Mouse (Mus musculus): ENCODE measurements around the gene Naa15. TPM values are rescaled to one million over a fixed set of nuclear protein-coding genes. Genes with fewer than 3 reads are reported as not detected.
"Not testable (repeated sequence)": the region's sequence is repeated elsewhere in the genome, so short reads cannot be mapped to it uniquely, and the experiment has no call there.

Gene Naa15
- total RNA-seq, 2 experiments from 2014 or later, result 40.4 to 47.5 TPM

DNA sequence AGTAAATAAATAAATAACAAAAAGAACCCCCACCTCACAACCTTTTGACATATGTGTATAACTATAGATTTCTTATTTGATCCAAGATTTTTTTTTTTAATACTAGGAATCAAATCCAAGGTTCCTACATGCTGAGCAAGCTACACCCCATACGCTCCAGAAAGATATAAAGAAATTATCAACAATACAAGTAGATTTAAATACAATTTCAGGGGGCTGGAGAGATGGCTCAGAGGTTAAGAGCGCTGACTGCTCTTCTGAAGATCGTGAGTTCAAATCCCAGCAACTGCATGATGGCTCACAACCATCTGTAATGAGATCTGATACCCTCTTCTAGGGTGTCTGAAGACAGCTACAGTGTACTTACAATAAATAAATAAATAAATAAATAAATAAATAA lies 21.9 kb upstream of the Naa15 start:
- DNase-seq (ENCODE audit: low spot score), result not testable (repeated sequence)

- no peak for DNase-seq (ENCODE audit: low spot score)
Observed at GRCm38 (mm10) chr3:51393651-51394050, 21.3 kb upstream of the Naa15 start.

GRCm38 (mm10) chr3:51394881-51395280 lies 20.1 kb upstream of the Naa15 start:
- DNase-seq (ENCODE audit: low spot score), result no peak

GRCm38 (mm10) chr3:51395461-51396145 lies 19.3 kb upstream of the Naa15 start:
- no peak for DNase-seq (ENCODE audit: low spot score)

- peak; percentile 55 for DNase-seq (ENCODE audit: low spot score)
Observed at GRCm38 (mm10) chr3:51396219-51397068, 18.5 kb upstream of the Naa15 start, which contains the start of gene Mgarp. TSS of gene Mgarp (minus strand) at chr3:51396738.

GRCm38 (mm10) chr3:51397700-51398299 lies 17.1 kb upstream of the Naa15 start:
- no peak for DNase-seq (ENCODE audit: low spot score)

DNA sequence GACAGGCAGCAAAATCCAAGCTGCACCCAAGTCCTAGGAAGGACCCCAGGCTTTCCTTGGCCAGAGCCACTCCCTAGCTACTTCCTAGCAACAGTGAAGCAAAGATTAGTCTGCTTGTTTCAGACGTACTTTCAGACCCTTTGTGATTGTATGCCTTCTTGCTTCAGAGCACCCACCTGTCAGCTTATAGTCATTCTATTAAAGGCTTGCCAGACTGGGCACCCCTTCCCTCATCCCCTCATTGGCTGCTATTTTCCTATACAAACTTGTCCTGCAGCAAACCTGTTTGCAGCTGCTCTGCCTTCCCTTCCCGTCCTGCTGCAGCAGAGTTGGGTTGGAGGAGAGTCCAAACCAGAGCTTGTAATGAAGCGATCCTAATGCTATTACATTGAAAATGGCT lies 16.3 kb upstream of the Naa15 start:
- DNase-seq (ENCODE audit: low spot score), result no peak

DNA sequence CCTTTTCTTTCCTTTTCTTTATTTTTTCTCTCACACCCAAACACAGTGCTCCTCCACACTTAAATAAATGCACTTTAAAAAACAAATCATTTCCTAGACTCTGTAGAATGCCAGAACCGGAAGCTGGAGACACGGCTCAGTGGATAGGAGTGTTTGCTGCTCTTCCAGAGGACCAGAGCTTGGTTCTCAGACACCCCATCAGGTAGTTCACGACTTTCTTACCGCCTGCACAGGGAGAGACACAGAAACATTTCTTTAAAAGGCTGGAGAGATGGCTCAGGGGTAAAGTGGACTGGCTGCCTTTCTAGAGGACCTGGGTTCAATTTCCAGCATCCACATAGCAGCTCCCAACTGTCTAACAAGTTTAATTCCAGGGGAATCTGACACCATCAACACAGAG lies 15.4 kb upstream of the Naa15 start:
- no peak for DNase-seq (ENCODE audit: low spot score)

GRCm38 (mm10) chr3:51400682-51401081 lies 14.3 kb upstream of the Naa15 start:
- no peak for DNase-seq (ENCODE audit: low spot score)

DNA sequence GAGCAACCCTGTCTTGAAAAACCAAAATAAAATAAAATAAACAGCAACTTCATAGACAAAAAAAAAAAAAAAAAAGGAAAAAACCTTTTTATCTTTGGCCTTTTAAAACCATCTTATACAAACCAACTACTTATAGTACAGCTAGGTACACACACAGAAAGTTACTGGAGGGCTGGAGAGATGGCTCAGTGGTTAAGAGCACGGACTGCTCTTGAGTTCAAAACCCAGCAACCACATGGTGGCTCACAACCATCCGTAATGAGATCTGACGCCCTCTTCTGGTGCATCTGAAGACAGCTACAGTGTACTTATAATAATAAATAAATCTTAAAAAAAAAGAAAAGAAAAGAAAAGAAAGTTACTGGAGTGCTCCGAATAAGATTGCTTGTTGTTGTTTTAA lies 12.9 kb upstream of the Naa15 start:
- not testable (repeated sequence) for DNase-seq (ENCODE audit: low spot score)

- DNase-seq (ENCODE audit: low spot score), result no peak
Observed at GRCm38 (mm10) chr3:51402628-51403027, 12.3 kb upstream of the Naa15 start.

DNA sequence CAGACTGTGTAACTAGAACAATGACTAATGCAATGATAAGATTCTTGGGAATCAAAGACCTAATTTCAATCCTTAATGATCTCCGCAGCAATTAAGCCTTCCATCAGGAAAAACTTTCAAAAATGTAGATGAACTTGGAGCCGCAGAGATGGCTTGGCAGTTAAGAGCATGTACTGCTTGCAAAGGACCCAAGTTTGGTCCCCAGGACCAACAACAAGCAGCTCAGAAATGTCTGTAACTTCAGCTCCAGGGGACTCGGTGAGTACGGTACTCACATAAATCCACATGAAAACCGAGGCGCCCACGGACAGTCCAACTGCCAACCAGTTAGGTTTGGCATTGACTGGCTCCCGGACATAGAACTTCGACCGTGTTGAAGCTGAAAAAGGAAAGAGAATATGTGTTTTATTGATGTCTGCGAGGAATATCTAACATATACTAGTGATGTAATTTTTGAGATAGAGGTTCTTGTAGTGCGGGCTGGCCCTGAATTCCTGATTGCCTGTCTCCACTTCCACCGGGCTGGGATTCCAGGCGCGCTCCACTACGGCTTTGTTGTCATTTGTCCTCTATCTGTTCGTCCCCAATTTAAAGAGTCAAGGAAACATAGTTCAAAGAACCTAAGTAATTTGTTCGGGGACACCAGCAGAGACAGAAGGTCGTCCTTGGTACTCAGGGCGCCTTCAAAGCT lies 6.9 kb upstream of the Naa15 start:
- no peak for DNase-seq (ENCODE audit: low spot score)

- DNase-seq (ENCODE audit: low spot score), result peak; percentile 97
Observed at GRCm38 (mm10) chr3:51408561-51409183, 6.3 kb upstream of the Naa15 start, which contains the start of gene Ndufc1. TSS of gene Ndufc1 (minus strand) at chr3:51408988.

DNA sequence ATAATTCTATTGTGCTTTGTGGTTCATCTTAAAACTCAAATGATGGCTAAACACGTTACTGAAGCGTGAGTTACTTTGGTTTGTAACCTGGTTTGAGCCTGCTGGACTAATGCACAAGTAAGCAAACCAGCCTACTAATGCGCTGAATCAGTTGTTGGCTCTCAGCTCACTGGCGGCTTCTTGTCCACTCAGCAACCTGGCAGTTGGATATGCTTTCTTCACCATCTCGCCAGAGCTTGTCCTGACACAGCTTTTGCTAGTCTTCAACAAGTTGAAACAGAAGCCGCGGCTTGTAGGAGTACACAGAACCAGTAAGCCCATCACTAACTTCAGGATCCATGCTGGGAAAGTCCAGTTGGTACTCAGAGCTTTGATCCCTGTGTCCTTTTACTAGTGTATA lies 2.5 kb upstream of the Naa15 start:
- peak; percentile 68 for DNase-seq (ENCODE audit: low spot score)

GRCm38 (mm10) chr3:51413276-51413675 lies 1.7 kb upstream of the Naa15 start:
- DNase-seq (ENCODE audit: low spot score), result no peak

DNA sequence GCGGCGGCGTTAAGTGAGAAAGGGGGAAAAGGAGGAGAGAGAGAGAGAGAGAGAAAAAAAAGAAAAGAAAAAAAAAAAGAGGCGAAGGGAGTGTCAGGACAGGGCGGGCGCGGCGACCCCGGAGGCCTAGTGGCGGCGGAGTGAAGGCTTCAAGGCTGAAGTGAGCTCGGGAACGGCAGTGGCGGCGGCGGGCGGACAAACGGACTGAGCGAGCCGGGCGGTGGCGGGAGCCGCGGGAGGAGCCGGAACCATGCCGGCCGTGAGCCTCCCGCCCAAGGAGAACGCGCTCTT lies 1.1 kb downstream of the Naa15 start:
- DNase-seq (ENCODE audit: low spot score), result no peak

DNA sequence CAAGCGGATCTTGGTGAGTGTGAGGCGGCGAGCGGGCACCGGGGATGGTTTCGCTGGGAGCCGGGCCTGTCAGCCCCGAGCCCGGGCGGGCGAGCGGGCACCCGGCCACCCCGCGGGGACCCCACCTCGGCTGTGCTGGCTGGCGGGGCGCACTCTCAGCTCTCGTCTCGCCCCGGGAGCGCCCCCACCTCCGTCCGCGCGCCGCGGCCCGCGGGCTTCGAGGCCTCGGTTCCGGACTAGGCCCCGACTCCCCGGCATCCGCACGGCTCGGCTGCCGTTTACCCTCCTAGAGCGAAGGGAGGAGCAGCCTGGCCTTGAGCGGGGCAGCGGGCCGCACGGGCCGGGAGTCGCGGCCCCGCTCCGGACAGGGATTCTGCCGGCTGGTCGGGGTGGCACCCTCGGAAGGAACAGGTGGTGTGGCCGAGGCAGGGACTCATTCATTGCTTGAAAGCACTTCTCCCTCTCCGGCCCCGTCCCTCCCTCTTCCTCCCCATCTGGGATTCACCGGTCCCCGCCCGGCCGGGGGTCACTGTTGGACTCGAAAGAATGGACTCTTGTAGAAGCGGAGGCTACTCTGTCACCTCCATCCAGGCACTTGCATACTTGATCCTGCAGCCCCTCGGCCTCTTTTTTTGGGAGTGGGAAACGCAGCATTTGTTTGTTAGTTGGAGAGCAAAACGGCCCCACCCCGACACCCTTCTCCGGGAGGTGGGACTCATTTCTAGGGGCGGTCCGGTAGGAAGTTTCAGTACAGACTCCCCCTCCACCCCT lies 1.6 kb downstream of the Naa15 start:
- peak; percentile 35 for DNase-seq (ENCODE audit: low spot score)

DNA sequence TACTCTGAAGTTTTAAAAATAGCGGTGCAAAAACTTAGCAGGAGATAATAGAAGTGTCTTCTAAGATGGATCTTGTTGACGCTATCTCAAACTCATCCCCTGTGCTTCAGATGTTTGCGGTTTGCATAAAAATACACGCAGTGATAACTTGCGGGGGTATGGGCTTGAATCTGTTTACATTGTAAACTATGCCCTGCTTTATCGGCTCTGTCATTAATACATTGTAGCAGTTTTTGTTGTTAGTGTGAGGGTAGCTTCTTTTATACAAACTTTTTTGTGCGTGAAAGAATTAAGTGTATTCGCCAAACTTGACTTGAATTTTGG lies 2.1 kb downstream of the Naa15 start:
- no peak for DNase-seq (ENCODE audit: low spot score)

DNA sequence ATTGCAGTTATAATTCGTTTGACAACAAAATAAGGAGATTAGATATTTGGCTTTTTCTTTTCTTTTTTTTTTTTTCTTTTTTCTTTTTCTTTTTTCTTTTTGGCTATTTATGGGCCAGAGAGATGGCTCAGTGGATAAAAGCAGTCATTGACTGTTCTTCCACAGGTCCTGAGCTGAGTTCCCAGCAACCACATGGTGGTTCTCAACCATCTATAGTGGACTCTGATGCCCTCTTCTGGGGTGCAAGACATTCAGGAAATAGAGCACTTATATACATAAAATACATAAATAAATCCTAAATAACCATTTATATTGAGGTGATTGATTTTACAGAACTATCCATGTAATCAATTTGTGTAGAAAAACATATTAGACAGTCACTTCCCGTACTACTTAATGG lies 2.5 kb downstream of the Naa15 start:
- DNase-seq (ENCODE audit: low spot score), result no peak

DNA sequence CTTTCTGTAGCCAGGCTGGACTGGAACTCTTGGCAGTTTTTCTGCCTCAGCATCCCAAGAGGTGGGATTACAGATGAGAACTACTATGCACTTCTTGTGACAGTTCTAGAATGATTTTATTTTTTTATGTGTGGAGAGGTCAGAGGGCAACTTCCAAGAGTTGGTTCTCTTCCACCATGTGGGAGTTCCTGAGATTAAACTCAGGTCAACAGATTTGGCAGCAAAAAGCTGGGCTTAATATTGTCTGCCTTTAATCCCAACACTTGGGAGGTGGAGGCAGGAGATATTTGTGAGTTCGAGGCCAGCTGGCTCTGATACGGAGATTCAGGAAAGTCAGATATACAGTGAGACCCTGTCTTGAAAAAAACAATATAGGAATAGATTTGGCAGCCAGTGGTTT lies 3.0 kb downstream of the Naa15 start:
- DNase-seq (ENCODE audit: low spot score), result no peak

- DNase-seq (ENCODE audit: low spot score), result no peak
Observed at GRCm38 (mm10) chr3:51421921-51422320, 7.0 kb downstream of the Naa15 start.

All from gastrocnemius, adult 18-20 months (tissue).